Mouse (Mus musculus) CD4-positive, CD25-positive, alpha-beta regulatory T cell, adult 4 months (primary cell): ENCODE results near the gene Gm2237. TPM values are rescaled to one million over a fixed set of nuclear protein-coding genes. Genes with fewer than 3 reads are reported as not detected.
"Not testable (repeated sequence)": the region's sequence is repeated elsewhere in the genome, so short reads cannot be mapped to it uniquely, and the experiment has no call there.

Experiments
- ATAC-seq: one replicate; pipeline ENCODE4 v1.8.0; 2017
- polyA plus RNA-seq, 2 experiments: library from polyadenylated mRNA; unstranded; fragments of 100-300 nt; shearing (Covaris generic); gene quantifications; one replicate each; pipeline ENCODE4 v1.2.1; 2017

The Gm2237 gene
- 10 to 100 TPM; 11.3 to 31.7 TPM for polyA plus RNA-seq

DNA sequence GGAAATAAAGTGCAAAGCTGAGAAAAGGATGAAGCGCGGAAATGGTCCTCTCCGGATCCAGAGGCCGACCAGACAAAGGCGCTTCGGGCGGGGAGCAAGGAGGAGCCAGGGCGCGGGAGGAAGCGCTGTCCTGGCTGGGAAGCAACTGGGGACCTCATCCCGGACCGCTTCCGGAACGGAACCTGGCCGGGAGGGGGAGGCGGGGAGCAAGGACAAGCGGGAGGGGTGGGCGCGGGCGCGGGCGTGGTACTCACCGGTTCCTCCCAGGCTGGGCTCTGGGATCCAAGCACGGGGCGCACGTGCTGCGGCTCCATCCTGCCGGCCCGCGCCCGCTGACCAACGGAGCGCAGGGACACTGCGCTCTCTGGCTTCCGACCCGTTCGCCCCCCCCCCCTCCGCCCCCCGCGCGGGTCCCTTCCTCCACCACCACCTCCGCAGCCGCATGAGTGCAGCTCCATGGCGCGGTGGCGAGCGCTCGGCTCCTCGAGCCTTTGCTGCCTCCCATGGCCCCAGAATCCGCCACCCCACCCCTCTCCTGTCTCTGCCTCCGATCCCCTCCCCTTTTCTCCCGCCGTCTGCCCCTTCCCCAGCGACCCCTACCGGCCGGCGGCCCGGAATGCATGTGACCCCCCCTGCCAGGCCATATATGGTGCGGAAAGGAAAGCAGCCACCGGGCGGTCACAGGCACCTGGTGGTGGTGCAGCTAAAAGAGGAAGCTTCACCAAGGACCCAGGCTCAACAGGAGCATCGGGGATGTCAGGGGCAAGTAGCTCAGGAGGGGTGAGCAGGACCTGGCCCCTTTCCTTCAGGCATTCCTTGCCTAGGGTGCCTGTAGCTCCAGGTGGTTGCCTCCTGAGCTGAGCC lies at the start of gene Gm2237:
Gene Gm2237 (minus strand): TSS at position 332 of the 864 bp plus-strand sequence.
- not testable (repeated sequence) for ATAC-seq

- ATAC-seq: not testable (repeated sequence)
Observed at GRCm38 (mm10) chr14:19602481-19602880, 17.5 kb upstream of the Gm2237 start, which contains the start of gene Gm5458. Gene Gm5458, minus strand, starts transcription at chr14:19602581.

DNA sequence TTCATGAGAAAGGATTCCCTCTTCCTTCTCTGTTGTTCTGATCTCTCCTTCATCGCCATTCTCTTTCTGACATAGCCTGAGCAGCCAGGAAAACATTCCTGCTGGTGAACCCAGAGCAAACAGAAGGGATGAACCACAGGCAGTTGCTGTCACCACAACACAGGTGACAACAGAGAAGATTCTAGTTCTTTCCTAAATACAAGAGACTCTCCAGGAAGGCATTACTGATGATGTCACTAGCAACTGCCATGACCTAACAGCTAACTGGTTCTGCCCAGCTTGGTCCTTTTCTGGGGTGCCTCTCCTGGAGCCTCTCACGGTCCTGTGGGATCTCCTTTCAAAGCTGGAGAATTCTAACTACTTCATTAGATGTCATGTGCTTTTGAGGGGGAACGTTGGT lies 35.1 kb downstream of the Gm2237 start, which contains the start of gene Gm2244:
Gene Gm2244 (minus strand): TSS at position 101 of the 400 bp plus-strand sequence.
- not testable (repeated sequence) for ATAC-seq

Other genes with a start within 250 kb of the Gm2237 start
- 10 to 100 TPM in 1 of 2 experiments, 1 to 10 TPM in 1; 3.6 to 20.1 TPM for gene Gm21738, start 166.2 kb downstream of the Gm2237 start, polyA plus RNA-seq
- gene Gm2244, start 35.2 kb downstream of the Gm2237 start, polyA plus RNA-seq: under 1 TPM in 1 of 2 experiments, not detected in 1; 0.95 TPM
- gene Gm5458, start 17.4 kb upstream of the Gm2237 start, polyA plus RNA-seq: not detected
- 1 to 10 TPM; 1.1 to 5.1 TPM for gene Nid2, start 166.1 kb upstream of the Gm2237 start, polyA plus RNA-seq
- 100 to 1,000 TPM; 100 to 114 TPM for gene Rtraf, start 238.7 kb upstream of the Gm2237 start, polyA plus RNA-seq